Mouse (Mus musculus) gastrocnemius, postnatal 36 days (tissue): ENCODE results near the gene Unc13a. TPM values are rescaled to one million over a fixed set of nuclear protein-coding genes. Genes with fewer than 3 reads are reported as not detected.
A peak's percentile ranks its signal among the peaks of the same experiment; 100 is the strongest.

ENCODE experiments used
- DNase-seq, 2 experiments: peaks; one replicate each; pipeline ENCODE4 v3.0.0; 2022
- intact Hi-C: fragments of 180-260 bp; cut with DNase I; formaldehyde crosslinking; loops from one replicate; pipeline ENCODE4 v1.15.1; 2025
- total RNA-seq, 2 experiments: library from RNA; stranded (reverse); gene quantifications; 2 replicates each; pipeline ENCODE4 v1.2.3; 2021

The Unc13a gene
- total RNA-seq, 2 experiments from 2014 or later, result not detected

GRCm38 (mm10) chr8:71668220-71668975 is 3.2 kb downstream of the Unc13a start:
- no peak for DNase-seq
- intact Hi-C loops, result no loop called here

DNA sequence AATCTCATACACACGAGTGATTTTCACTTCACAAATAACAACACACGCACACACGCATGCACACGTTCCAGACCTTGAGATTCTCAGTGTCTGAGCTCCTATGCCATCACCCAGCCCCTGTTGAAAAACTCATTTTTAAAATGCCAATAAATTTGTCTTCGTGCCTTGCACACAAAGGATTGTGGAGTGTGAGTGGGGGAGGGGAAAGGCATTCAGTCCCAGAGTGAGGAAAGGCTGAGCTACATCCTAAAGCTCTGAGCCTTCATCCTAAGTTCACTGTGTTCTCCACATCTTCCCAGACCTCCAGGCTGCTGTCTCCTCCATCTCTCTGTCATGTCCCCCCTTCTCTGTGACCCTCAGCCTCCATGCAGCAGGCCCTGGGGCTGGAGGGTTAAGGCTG is 4.3 kb downstream of the Unc13a start:
- DNase-seq, result no peak
- intact Hi-C loops, result no loop called here

GRCm38 (mm10) chr8:71666855-71667254 is 4.7 kb downstream of the Unc13a start:
- intact Hi-C loops, result no loop called here

GRCm38 (mm10) chr8:71665331-71666130 is 6.0 kb downstream of the Unc13a start:
- no peak for DNase-seq
- intact Hi-C loops, result no loop called here

More at GRCm38 (mm10) chr8:71666855-71667254, 4.7 kb downstream of the Unc13a start:
- DNase-seq, result no peak

- DNase-seq, result peak; percentile 68 to 80
- intact Hi-C loops, result loop anchor here (2.0 to 5.0 kb wide), 3 partner anchors 64 to 218 kb away; partner anchors contain the start of gene Fam129c
Observed at GRCm38 (mm10) chr8:71660325-71661120, 11.0 kb downstream of the Unc13a start.

DNA sequence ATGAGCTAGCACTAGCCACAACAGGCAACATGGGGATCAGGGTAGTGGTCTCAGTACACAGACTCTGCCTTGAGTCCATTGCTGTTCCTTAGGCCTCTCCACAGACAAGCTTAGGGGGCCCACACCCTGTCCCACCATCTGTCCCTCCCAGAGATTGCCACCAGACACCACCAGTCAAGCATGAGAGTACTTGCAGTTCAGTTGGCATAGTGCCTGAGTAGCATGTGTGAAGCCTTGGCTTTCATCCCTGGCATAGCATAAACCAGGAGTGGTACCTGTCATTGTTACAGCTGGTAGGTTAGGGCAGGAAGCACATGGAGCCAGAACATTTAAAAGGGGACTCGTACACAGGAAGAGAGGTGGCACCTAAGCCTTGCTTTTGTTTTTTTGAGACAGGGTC is 11.8 kb downstream of the Unc13a start:
- DNase-seq, result no peak
- intact Hi-C loops, result loop anchor here (2.0 to 5.0 kb wide), 3 partner anchors 63 to 217 kb away; partner anchors contain the start of gene Fam129c

DNA sequence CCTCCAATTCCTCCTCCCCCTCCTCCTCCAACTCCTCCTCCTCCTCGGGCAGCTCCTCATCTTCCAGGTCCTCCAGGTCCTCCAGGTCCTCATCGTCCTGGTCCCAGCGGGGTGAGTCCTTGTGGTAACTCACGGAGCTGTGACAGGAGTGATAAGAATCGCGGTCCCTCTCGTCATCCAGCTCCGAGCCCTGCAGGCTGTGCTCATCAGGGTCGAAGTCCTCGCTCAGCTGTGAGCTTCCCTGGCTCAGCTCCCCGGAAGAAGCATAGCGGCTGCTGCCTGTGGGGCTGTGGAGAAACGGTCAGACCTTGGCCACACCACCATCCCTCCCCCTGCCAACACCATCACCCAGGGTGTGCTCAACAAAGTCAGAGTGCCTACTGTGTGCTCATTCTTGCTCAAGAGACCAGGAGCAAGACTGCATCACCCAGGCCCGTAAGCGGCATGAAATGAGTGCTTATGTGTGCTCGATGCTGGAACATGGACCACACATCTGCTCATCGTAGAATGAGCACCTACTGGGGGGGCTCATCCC is 13.0 kb downstream of the Unc13a start:
- intact Hi-C loops, result no loop called here
- DNase-seq, result no peak

GRCm38 (mm10) chr8:71657816-71658215 is 13.7 kb downstream of the Unc13a start:
- intact Hi-C loops, result no loop called here
- no peak for DNase-seq

DNA sequence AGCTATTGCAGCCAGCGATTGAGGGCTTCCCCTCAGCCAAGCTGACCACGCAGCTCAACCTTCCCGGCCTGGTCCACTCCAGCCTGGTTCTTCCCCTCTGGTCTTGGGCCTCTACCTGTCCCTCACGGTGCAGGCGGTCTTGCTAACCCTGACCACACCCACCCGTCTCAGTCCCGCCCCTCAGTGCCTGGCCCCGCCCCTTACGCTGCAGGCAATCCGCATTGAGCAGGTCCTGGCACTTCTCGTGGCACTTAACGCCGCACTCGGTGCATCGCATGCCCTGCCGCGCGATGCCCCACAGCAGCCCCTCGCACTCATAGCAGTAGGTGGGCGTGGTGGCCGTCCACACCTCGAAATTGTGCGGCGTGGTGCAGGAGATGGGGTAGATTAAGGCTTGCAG is 17.0 kb downstream of the Unc13a start:
- intact Hi-C loops, result no loop called here
- DNase-seq, result no peak

GRCm38 (mm10) chr8:71645510-71645909 is 26.0 kb downstream of the Unc13a start:
- intact Hi-C loops, result no loop called here
- DNase-seq, result no peak

GRCm38 (mm10) chr8:71639318-71639717 is 32.2 kb downstream of the Unc13a start:
- intact Hi-C loops, result no loop called here
- no peak for DNase-seq

DNA sequence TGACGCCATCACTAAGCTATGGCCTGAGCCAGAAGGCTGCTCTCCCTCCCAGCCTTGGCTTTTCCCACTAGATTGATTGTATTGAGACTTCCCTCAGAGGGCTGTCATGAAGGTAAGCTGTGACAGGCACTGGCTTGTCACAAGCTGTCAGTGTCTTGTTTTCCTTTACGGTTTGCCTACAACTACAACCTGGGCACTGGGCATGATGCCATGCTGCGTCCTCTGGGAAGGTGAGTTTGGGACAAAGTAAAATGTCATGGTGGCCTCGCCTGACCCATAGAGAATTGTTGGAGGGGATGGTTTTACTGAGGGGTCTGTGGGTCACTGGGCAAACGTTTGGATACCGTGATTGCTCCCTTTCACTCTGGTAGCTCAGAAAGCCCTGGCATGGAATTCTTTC is 33.2 kb downstream of the Unc13a start:
- intact Hi-C loops, result no loop called here
- no peak for DNase-seq

- intact Hi-C loops, result no loop called here
- no peak for DNase-seq
Observed at GRCm38 (mm10) chr8:71637149-71638095, 34.1 kb downstream of the Unc13a start.

DNA sequence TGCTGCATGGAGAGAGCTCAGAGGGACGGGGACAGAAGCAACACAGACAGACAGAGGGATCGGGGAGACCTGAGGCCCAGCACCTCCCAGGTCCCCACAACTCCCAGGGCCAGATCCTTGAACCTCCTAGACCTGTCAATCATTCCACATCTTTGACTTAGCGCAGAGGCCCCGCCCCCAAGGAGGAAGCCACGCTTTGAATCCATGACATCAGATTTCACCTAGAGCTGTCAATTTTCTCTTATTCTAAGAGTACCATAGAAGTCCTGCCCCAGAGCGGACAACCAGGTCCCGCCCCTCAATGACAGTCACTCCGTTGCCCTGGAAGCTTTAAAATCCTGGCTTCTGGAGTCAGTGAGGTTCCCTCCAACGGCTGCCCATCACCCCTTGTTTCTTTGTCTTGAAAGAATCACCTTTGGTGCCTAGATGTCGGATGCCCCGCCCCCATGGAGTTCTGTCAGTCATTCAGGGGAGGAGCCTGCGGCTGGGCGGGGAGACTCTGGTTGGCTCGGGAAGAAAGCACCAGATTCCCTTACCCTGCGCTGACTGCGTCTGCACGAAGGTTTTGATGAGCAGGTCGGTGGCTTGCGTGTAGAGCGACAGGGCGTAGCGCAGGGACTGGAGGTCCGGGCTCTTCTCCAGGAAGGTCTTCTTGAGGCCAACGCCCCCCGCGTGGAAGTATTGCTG is 37.4 kb downstream of the Unc13a start:
- intact Hi-C loops, result loop anchor here (2.0 to 5.0 kb wide), 2 partner anchors 37 to 75 kb away; partner anchors contain the start of genes Fam129c and Tmem221
- DNase-seq, result no peak

DNA sequence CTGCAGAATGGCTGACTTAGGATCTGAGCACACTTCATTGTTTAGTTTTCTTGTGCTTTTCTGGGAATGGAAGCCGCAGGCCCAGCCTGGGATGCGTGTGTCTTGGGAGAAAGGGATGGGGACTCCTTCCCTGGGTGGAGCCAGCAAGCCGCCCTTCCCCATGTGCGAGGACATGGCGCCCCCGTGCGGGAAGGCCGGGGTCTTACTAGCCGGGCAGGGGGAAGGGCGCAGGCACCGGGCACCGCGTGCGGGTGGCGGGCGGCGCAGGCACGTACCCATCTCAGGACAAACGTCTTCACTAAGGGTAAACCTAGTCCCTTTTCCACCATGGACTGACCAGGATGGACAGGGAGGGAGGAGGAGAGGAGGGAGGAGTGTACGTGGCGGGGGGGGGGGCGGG is 38.4 kb downstream of the Unc13a start:
- DNase-seq, result peak; percentile 54 to 55
- intact Hi-C loops, result loop anchor here (2.0 to 5.0 kb wide), 2 partner anchors 36 to 74 kb away; partner anchors contain the start of genes Fam129c and Tmem221

DNA sequence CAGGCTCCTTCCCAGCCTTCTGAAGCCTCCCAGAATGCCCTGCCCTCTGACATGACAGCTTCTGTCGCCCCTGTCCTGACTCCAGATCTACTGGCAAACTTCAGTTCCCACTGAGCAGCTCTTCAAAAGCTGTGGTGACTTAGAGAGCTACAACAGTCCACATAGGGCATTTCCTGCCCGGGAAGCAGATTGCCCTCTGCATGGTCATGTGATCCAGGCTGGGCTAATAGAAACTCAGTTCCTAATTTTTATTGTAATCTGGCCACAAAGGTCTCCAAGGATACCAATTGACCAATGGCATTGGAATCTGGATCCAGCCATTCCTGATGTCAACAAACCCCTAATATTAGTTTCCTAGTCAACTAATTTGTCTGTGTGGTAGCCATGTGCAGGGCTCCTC is 39.7 kb downstream of the Unc13a start:
- intact Hi-C loops, result loop anchor here (2.0 to 5.0 kb wide), 2 partner anchors 35 to 73 kb away; partner anchors contain the start of genes Fam129c and Tmem221
- DNase-seq, result no peak

DNA sequence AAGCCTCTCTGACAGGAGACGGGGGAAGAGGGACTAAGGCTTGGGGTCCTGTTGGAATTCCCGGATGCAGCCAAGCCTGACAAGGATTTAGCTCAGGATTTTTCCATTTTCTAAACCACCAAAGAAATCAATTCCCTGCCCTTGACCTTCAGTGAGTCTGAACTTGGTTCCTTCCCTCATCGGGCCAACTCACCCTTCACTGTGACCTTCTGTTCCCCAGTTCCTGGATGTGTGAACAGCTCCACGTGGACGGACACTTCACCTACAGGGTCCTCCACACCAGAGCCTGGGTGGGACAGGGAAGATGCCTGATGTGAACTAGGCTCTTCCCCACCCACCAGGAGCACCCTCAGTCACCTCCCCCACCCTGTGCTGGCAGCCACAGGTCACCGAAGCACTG is 40.8 kb downstream of the Unc13a start:
- intact Hi-C loops, result loop anchor here (5.0 kb wide), 1 partner anchor 33 kb away; the partner anchor contains the start of gene Fam129c
- DNase-seq, result no peak

DNA sequence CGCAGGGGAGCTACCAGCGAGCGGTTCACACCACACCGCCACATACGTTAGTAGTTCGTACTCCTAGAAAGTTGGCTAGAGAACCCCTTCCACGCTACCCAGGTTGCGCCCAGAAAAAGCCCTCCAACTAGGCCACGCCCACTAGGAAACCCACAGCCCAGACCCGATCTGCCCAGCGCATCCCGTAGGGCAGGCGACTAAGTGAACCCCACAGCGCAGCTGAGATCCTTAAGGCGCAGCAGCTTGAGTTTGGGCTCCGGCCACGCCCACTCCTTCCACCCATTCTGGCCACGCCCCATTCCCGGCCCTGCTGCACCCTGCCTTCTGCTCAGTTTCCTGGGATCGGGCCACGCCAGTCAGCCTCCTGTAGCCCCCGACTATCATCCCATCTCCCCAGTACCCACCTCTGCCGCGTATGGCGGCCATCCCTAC is 41.8 kb downstream of the Unc13a start:
- no peak for DNase-seq
- intact Hi-C loops, result loop anchor here (5.0 kb wide), 1 partner anchor 32 kb away; the partner anchor contains the start of gene Fam129c
